ENCODE assay signal across 9 mouse cellular contexts in genomic region chr2:24664678-24665257, GRCm38 (mm10).
DNase-seq lines count a peak whose midpoint lies in the region; ATAC-seq and TF ChIP-seq lines count a peak whose summit lies in the region.
"Had no signal": no experiment of that assay in that cellular context is flagged by ENCODE, and none has a peak within 500 bp of the region (broad histone marks: within the 10 kb centered on the region; RNA-seq: fewer than 3 reads in every experiment).

No protein-coding gene starts in this region.

- H3K4me1 ChIP-seq in heart, embryonic 11.5 days (ENCODE audit: control insufficient read depth, insufficient read depth, low read length) = no peaks in the 10 kb centered on the region
- no peaks in the 10 kb centered on the region for H3K4me1 ChIP-seq in heart, adult 2 months (ENCODE audit: control insufficient read depth, insufficient read depth, low read length)
- peaks cover 8% of the 10 kb centered on the region for H3K4me1 ChIP-seq in midbrain, embryonic 15.5 days
- no peaks in the 10 kb centered on the region for H3K4me1 ChIP-seq in liver, embryonic 11.5 days (replicated peaks; ENCODE audit: control insufficient read depth, insufficient read depth, low read length)

- no peak for TF ChIP-seq EP300 in heart, adult 2 months (IDR thresholded peaks at IDR 0.05; ENCODE audit: insufficient read depth, low read depth, low read length)

- H3K79me2 ChIP-seq in heart, adult 2 months (replicated peaks; ENCODE audit: control insufficient read depth, insufficient read depth, low read length) = no peaks in the 10 kb centered on the region

- TF ChIP-seq CTCF in heart, adult 2 months (IDR thresholded peaks at IDR 0.05) = no peak

- H3K9ac ChIP-seq in heart, embryonic 11.5 days (ENCODE audit: low read depth, low read length) = no peak overlapping the region
- H3K9ac ChIP-seq in heart, adult 2 months (ENCODE audit: low read depth, low read length) = no peak overlapping the region
- H3K9ac ChIP-seq in midbrain, embryonic 15.5 days = no peak overlapping the region
- H3K9ac ChIP-seq in liver, embryonic 11.5 days (ENCODE audit: low read depth, low read length) = no peak overlapping the region

- ATAC-seq in heart, embryonic 11.5 days (replicated peaks; ENCODE audit: insufficient number of reproducible peaks, low FRiP score, low TSS enrichment) = no peak
- 0 out of 2 replicates have a peak, but pooled peaks have one; percentile 46 for ATAC-seq in midbrain, embryonic 15.5 days (replicated peaks)
- ATAC-seq in liver, embryonic 11.5 days (replicated peaks; ENCODE audit: low FRiP score) = no peak
- ATAC-seq: intestine, embryonic 16.5 days had no signal

- H3K4me2 ChIP-seq in heart, embryonic 11.5 days = peak overlapping the region; percentile 34; the same call in 1 of the 2 replicates
- H3K4me2 ChIP-seq in midbrain, embryonic 15.5 days = peak overlapping the region; percentile 31; the same call in 1 of the 2 replicates
- H3K4me2 ChIP-seq in liver, embryonic 11.5 days = no peak overlapping the region

- no peak overlapping the region for H3K4me3 ChIP-seq in heart, embryonic 11.5 days (ENCODE audit: low read depth, low read length)
- H3K4me3 ChIP-seq in heart, adult 2 months = no peak overlapping the region
- H3K4me3 ChIP-seq in midbrain, embryonic 15.5 days = no peak overlapping the region
- no peak overlapping the region for H3K4me3 ChIP-seq in liver, embryonic 11.5 days (ENCODE audit: low read depth, low read length)

- no peaks in the 10 kb centered on the region for H3K9me3 ChIP-seq in heart, embryonic 11.5 days (replicated peaks; ENCODE audit: control insufficient read depth, low read length)
- H3K9me3 ChIP-seq in midbrain, embryonic 15.5 days = no peaks in the 10 kb centered on the region
- no peaks in the 10 kb centered on the region for H3K9me3 ChIP-seq in liver, embryonic 11.5 days (ENCODE audit: control insufficient read depth, low read length)

- no peaks in the 10 kb centered on the region for H3K36me3 ChIP-seq in heart, embryonic 11.5 days (ENCODE audit: control insufficient read depth, insufficient read depth, low read length)
- H3K36me3 ChIP-seq in heart, adult 2 months (ENCODE audit: control insufficient read depth, insufficient read depth, low read length) = no peaks in the 10 kb centered on the region
- H3K36me3 ChIP-seq in midbrain, embryonic 15.5 days (replicated peaks) = peaks cover 8% of the 10 kb centered on the region
- H3K36me3 ChIP-seq in liver, embryonic 11.5 days (ENCODE audit: control insufficient read depth, insufficient read depth, low read length) = no peaks in the 10 kb centered on the region

- no peak overlapping the region for H3K27ac ChIP-seq in heart, embryonic 11.5 days (ENCODE audit: low read depth, low read length)
- H3K27ac ChIP-seq in heart, adult 2 months = no peak overlapping the region
- peak overlapping the region; percentile 48; the same call in 1 of the 2 replicates for H3K27ac ChIP-seq in midbrain, embryonic 15.5 days
- H3K27ac ChIP-seq in liver, embryonic 11.5 days (ENCODE audit: low read depth, low read length) = no peak overlapping the region

- TF ChIP-seq POLR2A in heart, adult 2 months (IDR thresholded peaks at IDR 0.05; ENCODE audit: insufficient read depth, low read depth, low read length) = no peak

- no peaks in the 10 kb centered on the region for H3K27me3 ChIP-seq in heart, embryonic 11.5 days (ENCODE audit: control insufficient read depth, insufficient read depth, low read length)
- no peaks in the 10 kb centered on the region for H3K27me3 ChIP-seq in heart, adult 2 months (ENCODE audit: control insufficient read depth, insufficient read depth, low read length)
- H3K27me3 ChIP-seq in midbrain, embryonic 15.5 days (replicated peaks) = no peaks in the 10 kb centered on the region
- no peaks in the 10 kb centered on the region for H3K27me3 ChIP-seq in liver, embryonic 11.5 days (replicated peaks; ENCODE audit: control insufficient read depth, insufficient read depth, low read length)

- intact Hi-C loops in heart, adult 2 months (cut with DNase I) = no loop called here

- WGBS in heart, embryonic 11.5 days (ENCODE audit: insufficient replicate concordance) = 29% methylated on average over 9 of the region's 9 CpGs
- 36% methylated on average over 9 of the region's 9 CpGs for WGBS in heart, adult 2 months
- 7% methylated on average over 9 of the region's 9 CpGs for WGBS in midbrain, embryonic 15.5 days
- WGBS in liver, embryonic 11.5 days = 34% methylated on average over 9 of the region's 9 CpGs

- no peak for DNase-seq in heart, adult 2 months
- peak; percentile 46 for DNase-seq in brain, embryonic 18.5 days (ENCODE audit: low read depth, low spot score)
- DNase-seq in forelimb bud, embryonic 11.5 days (ENCODE audit: low read depth, low spot score) = peak; percentile 27
- no peak for DNase-seq in left cerebral cortex, adult 11 months (ENCODE audit: low spot score)
- no peak for DNase-seq in cerebellum, adult 18-20 months
- DNase-seq in liver, embryonic 11.5 days (ENCODE audit: low spot score) = no peak

Comparison
In these comparisons a context has a peak if more than half of its experiments do, and no peak if none do; other contexts are left out.
1. DNase-seq: peak in brain, embryonic 18.5 days (single experiment) and forelimb bud, embryonic 11.5 days (single experiment); none in heart, adult 2 months (0 of 2), left cerebral cortex, adult 11 months (single experiment), cerebellum, adult 18-20 months (0 of 2) and liver, embryonic 11.5 days (single experiment).